Mouse (Mus musculus) liver, embryonic 14.5 days (tissue): ENCODE results near the gene Crtam.

Experiments
- CTCF ChIP-seq: IDR thresholded peaks from 2 replicates; pipeline ENCODE4 v1.5.1; 2016; ENCODE audit warnings: antibody characterized with exemption, low read depth, control low read depth
- EP300 ChIP-seq: IDR thresholded peaks from 2 replicates; pipeline ENCODE4 v1.6.1; 2016; ENCODE audit warnings: antibody characterized with exemption, low read depth

- TF ChIP-seq EP300 (no peak), CTCF (no peak)
Observed at GRCm38 (mm10) chr9:41049282-41049681, 44.9 kb upstream of the Crtam start.
